Mouse (Mus musculus) forebrain, embryonic 12.5 days (tissue): Measurements from ENCODE around the gene Trim31. TPM values are rescaled to one million over a fixed set of nuclear protein-coding genes. Genes with fewer than 3 reads are reported as not detected.

Source experiments
- ATAC-seq: fragments of 200-750 bp; cut with Nextera tagmentation; 2 replicates; pipeline ENCODE4 v1.8.0; 2017; ENCODE audit warnings: moderate TSS enrichment; ENCODE audit not compliant: low FRiP score
- H3K27ac ChIP-seq: fragments of 300-500 bp; sonication (generic); 2 replicates; pipeline ENCODE4 v1.5.1; 2016; ENCODE audit warnings: mild to moderate bottlenecking
- H3K27me3 ChIP-seq: fragments of 300-500 bp; sonication (generic); 2 replicates; pipeline ENCODE4 v1.6.1; 2016; ENCODE audit warnings: mild to moderate bottlenecking
- H3K36me3 ChIP-seq: fragments of 300-500 bp; sonication (generic); replicated peaks from 2 replicates; pipeline ENCODE4 v1.6.1; 2016; ENCODE audit warnings: mild to moderate bottlenecking
- H3K4me1 ChIP-seq: fragments of 300-500 bp; sonication (generic); 2 replicates; pipeline ENCODE4 v1.6.1; 2016
- H3K4me2 ChIP-seq: fragments of 300-500 bp; sonication (generic); 2 replicates; pipeline ENCODE4 v1.6.1; 2016; ENCODE audit warnings: mild to moderate bottlenecking, moderate library complexity
- H3K4me3 ChIP-seq: fragments of 300-500 bp; sonication (generic); replicated peaks from 2 replicates; pipeline ENCODE4 v1.5.1; 2016; ENCODE audit warnings: mild to moderate bottlenecking
- H3K9ac ChIP-seq: fragments of 300-500 bp; sonication (generic); 2 replicates; pipeline ENCODE4 v1.6.1; 2016; ENCODE audit warnings: mild to moderate bottlenecking
- H3K9me3 ChIP-seq: fragments of 300-500 bp; sonication (generic); 2 replicates; pipeline ENCODE4 v1.6.1; 2016
- WGBS: fragments of 180-500 bp; shearing (Covaris S2); methylation state at CpG from one replicate; pipeline ENCODE4 v1.1.7; 2016; 5-methylcytosine and 5-hydroxymethylcytosine counted together
- polyA plus RNA-seq: library from polyadenylated mRNA; unstranded; fragments of >200 nt; fragmentation: Nextera tagmentation; extraction: Ambion mirVana; gene quantifications from 2 replicates; pipeline ENCODE4 v1.2.1, GENCODE M21; 2016

The Trim31 gene
- polyA plus RNA-seq, 1 experiment from 2014 or later = not detected

GRCm38 (mm10) chr17:36952631-36953030, 54.7 kb downstream of the Trim31 start:
- ATAC-seq = no peak
- Histone ChIP-seq H3K36me3 (peaks cover 15% of the 10 kb centered on the region), H3K4me2 (no peak overlapping the region), H3K4me3 (no peak overlapping the region), H3K9me3 (no peaks in the 10 kb centered on the region), H3K4me1 (peaks cover 18% of the 10 kb centered on the region), H3K27ac (no peak overlapping the region), H3K27me3 (peaks cover 4% of the 10 kb centered on the region; the same call in 1 of the 2 replicates), H3K9ac (no peak overlapping the region)
- WGBS = 98% methylated on average over 2 of the region's 2 CpGs

DNA sequence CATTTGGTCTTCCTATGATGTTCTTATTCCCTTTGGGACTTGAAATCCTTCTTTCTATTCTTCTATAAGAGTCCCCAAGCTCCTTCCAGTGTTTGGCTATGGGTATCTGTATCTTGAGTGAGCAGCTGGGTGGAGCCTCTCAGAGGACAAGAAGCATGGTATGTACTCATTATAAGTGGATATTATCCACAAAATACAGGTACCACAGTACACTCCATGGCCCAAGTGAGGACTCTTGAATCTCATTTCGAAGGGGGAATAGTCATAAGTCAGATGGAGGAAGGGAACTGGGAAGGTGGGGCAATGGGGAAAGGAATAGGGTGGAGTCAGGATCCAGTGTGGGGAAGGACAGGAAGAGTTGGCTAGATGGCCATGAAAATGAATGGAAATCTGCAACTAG, 55.1 kb downstream of the Trim31 start:
- WGBS = 96% methylated on average over 1 of the region's 1 CpGs

DNA sequence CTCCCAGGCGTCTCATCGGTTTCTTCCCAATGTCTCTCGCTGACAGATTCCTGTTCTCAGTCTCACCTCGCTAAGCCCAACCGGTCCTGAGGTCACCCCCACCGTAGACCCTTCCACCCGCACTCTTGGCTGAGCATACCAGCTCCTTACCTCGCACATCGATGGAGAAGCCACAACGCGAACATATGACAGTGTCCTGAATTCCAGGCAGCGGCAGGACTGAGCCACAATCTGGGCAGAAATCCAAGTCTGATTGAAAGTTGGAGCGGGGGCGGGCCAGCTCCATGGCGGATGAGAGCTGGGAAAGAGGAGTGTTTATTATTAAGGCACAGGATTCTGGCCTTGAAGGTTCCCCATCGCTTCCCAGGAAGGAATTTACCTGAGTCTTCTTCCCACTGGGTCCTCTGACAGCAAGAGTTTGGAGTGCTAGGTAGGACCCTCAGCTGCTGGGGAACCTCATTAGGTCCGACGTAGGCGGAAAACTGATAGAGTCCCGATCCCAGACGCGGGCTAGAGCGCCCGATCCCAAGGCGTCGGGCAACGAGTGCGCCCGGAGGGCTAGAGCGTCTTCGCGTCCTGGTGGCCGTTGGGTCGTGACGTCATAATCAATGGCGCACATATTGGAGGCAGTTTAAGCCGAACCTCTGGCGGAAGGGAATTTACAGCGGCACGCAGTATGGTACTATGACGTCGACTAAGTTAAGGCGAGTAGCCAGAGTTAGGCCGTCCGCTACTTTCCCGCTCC, 60.3 kb downstream of the Trim31 start, which contains the start of the genes Znrd1 and Znrd1as:
Gene Znrd1 (minus strand): TSS at position 561 of the 745 bp plus-strand sequence.
Gene Znrd1as (plus strand): TSS at position 594 of the 745 bp plus-strand sequence.
- Histone ChIP-seq H3K27me3 (no peaks in the 10 kb centered on the region), H3K4me3 (peak within 1 kb of the TSS; percentile 67)
- WGBS = under 1% methylated on average over 46 of the region's 46 CpGs

More for the DNA sequence above, 55.1 kb downstream of the Trim31 start:
- H3K27ac ChIP-seq = no peak overlapping the region
- H3K9ac ChIP-seq = no peak overlapping the region
- H3K27me3 ChIP-seq = peaks cover 4% of the 10 kb centered on the region; the same call in 1 of the 2 replicates
- H3K36me3 ChIP-seq = peaks cover 15% of the 10 kb centered on the region
- ATAC-seq = no peak
- no peak overlapping the region for H3K4me2 ChIP-seq
- peaks cover 19% of the 10 kb centered on the region for H3K4me1 ChIP-seq
- no peaks in the 10 kb centered on the region for H3K9me3 ChIP-seq
- H3K4me3 ChIP-seq = no peak overlapping the region

DNA sequence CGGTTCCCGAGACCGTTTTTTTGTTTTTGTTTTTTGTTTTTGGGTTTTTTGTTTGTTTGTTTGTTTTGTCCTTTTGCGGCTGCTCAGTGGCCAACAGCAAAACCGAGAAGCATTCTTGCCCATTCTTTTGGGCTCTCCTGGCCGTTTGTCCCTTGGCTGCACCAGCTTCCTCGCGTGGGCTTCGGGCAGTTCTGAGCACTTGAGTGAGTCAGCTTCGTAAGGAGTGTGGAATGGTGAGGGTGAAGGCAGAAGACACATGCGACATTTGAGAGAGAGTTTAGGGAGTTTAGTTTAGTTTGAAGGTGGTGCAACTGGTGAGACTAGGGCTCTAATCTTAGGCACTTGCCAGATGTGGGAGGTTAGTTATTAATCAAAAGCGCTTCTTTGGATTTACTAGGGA, 61.0 kb downstream of the Trim31 start:
- no peaks in the 10 kb centered on the region for H3K27me3 ChIP-seq
- no peaks in the 10 kb centered on the region for H3K9me3 ChIP-seq
- peak overlapping the region; percentile 67 for H3K4me3 ChIP-seq
- ATAC-seq = peak; percentile 14; the same call in 1 of the 2 replicates
- H3K36me3 ChIP-seq = 0 out of 2 replicates have a peak, but pooled peaks cover 3% of the 10 kb centered on the region
- H3K4me1 ChIP-seq = peaks cover 15% of the 10 kb centered on the region
- H3K9ac ChIP-seq = peak overlapping the region; percentile 79
- peak overlapping the region; percentile 36; the same call in 1 of the 2 replicates for H3K27ac ChIP-seq
- H3K4me2 ChIP-seq = peak overlapping the region; percentile 82
- WGBS = 13% methylated on average over 12 of the region's 12 CpGs

More for the DNA sequence above, 60.3 kb downstream of the Trim31 start, which contains the start of the genes Znrd1 and Znrd1as:
- peak within 1 kb of the TSS; percentile 82 for H3K4me2 ChIP-seq
- no peaks in the 10 kb centered on the region for H3K9me3 ChIP-seq
- peak within 1 kb of the TSS; percentile 79 for H3K9ac ChIP-seq
- H3K27ac ChIP-seq = peak within 1 kb of the TSS; percentile 68
- ATAC-seq = peak; percentile 98
- H3K36me3 ChIP-seq = 0 out of 2 replicates have a peak, but pooled peaks cover 3% of the 10 kb centered on the region
- H3K4me1 ChIP-seq = peaks cover 15% of the 10 kb centered on the region

Other genes with a start within 250 kb of the Trim31 start
- not detected in 2 replicates for gene H2-M1, start 225.9 kb upstream of the Trim31 start, polyA plus RNA-seq
- not detected in 2 replicates for gene H2-M10.5, start 125.2 kb upstream of the Trim31 start, polyA plus RNA-seq
- gene H2-M10.6, start 85.9 kb upstream of the Trim31 start, polyA plus RNA-seq = not detected in 2 replicates
- gene Trim26, start 61.0 kb upstream of the Trim31 start, polyA plus RNA-seq = 38.7 and 44.0 TPM in 2 replicates
- 0.14 and 0.24 TPM in 2 replicates for gene Trim15, start 30.9 kb upstream of the Trim31 start, polyA plus RNA-seq
- gene Trim10, start 28.5 kb upstream of the Trim31 start, polyA plus RNA-seq = 4.7 and 7.1 TPM in 2 replicates
- gene Trim40, start 8.0 kb upstream of the Trim31 start, polyA plus RNA-seq = not detected in 2 replicates
- gene Rnf39, start 44.8 kb downstream of the Trim31 start, polyA plus RNA-seq = 0.47 TPM in 1 of 2 replicates, not detected in the other
- gene Ppp1r11, start 53.6 kb downstream of the Trim31 start, polyA plus RNA-seq = 136 and 146 TPM in 2 replicates
- 79.5 and 86.7 TPM in 2 replicates for gene Znrd1, start 60.4 kb downstream of the Trim31 start, polyA plus RNA-seq
- gene Znrd1as, start 60.5 kb downstream of the Trim31 start, polyA plus RNA-seq = 7.1 and 7.7 TPM in 2 replicates
- not detected in 2 replicates for gene 2410137M14Rik, start 83.1 kb downstream of the Trim31 start, polyA plus RNA-seq
- gene H2-M5, start 91.4 kb downstream of the Trim31 start, polyA plus RNA-seq = 1.3 and 1.6 TPM in 2 replicates
- gene Zfp57, start 103.0 kb downstream of the Trim31 start, polyA plus RNA-seq = 193 and 197 TPM in 2 replicates
- 1.1 and 1.2 TPM in 2 replicates for gene Mog, start 125.3 kb downstream of the Trim31 start, polyA plus RNA-seq
- gene Gabbr1, start 147.8 kb downstream of the Trim31 start, polyA plus RNA-seq = 31.7 and 32.6 TPM in 2 replicates
- 0.06 and 0.15 TPM in 2 replicates for gene Olfr90, start 190.4 kb downstream of the Trim31 start, polyA plus RNA-seq
- gene Olfr91, start 200.2 kb downstream of the Trim31 start, polyA plus RNA-seq = not detected in 2 replicates
- not detected in 2 replicates for gene Olfr92, start 222.0 kb downstream of the Trim31 start, polyA plus RNA-seq